Mouse (Mus musculus) liver, postnatal 0 days (tissue): ENCODE measurements at regions not wholly inside any gene's neighbourhood (a gene's known extent, or its start where the extent isn't known, plus 50 kb on each side); places are given as distances from the start of the nearest gene placed in this dataset.

Experiments
- ATAC-seq: fragments of 200-750 bp; cut with Nextera tagmentation; 2 replicates; pipeline ENCODE4 v1.8.0; 2017; ENCODE audit warnings: mild to moderate bottlenecking, moderate library complexity
- DNase-seq: peaks from one replicate; pipeline ENCODE4 v3.0.0-alpha.2; 2016
- H3K27ac ChIP-seq: fragments of 300-500 bp; sonication (generic); 2 replicates; pipeline ENCODE4 v1.5.1; 2014; ENCODE audit warnings: antibody characterized with exemption, moderate library complexity, mild to moderate bottlenecking, low read depth
- H3K27me3 ChIP-seq: fragments of 300-500 bp; sonication (generic); 2 replicates; pipeline ENCODE4 v1.6.1; 2014; ENCODE audit warnings: low read length, control low read depth, mixed read lengths; ENCODE audit not compliant: insufficient read depth
- H3K36me3 ChIP-seq: fragments of 300-500 bp; sonication (generic); replicated peaks from 2 replicates; pipeline ENCODE4 v1.6.1; 2014; ENCODE audit warnings: mild to moderate bottlenecking, control low read depth, low read length, moderate library complexity, mixed read lengths; ENCODE audit not compliant: insufficient read depth
- H3K4me1 ChIP-seq: fragments of 300-500 bp; sonication (generic); 2 replicates; pipeline ENCODE4 v1.6.1; 2014; ENCODE audit warnings: antibody characterized with exemption, mild to moderate bottlenecking, control low read depth; ENCODE audit not compliant: insufficient read depth
- H3K4me2 ChIP-seq: fragments of 300-500 bp; sonication (generic); 2 replicates; pipeline ENCODE4 v1.6.1; 2014; ENCODE audit warnings: low read depth, mild to moderate bottlenecking, low read length, moderate library complexity, mixed read lengths
- H3K4me3 ChIP-seq: fragments of 300-500 bp; sonication (generic); 2 replicates; pipeline ENCODE4 v1.5.1; 2014; ENCODE audit warnings: low read depth, low read length
- H3K9ac ChIP-seq: fragments of 300-500 bp; sonication (generic); replicated peaks from 2 replicates; pipeline ENCODE4 v1.6.1; 2014; ENCODE audit warnings: mild to moderate bottlenecking, moderate library complexity
- H3K9me3 ChIP-seq: fragments of 300-500 bp; sonication (generic); 2 replicates; pipeline ENCODE4 v1.6.1; 2016; ENCODE audit warnings: mild to moderate bottlenecking, control low read depth, low read length, mixed read lengths
- CTCF ChIP-seq: sonication (generic); IDR thresholded peaks from 2 replicates; pipeline ENCODE4 v1.5.1; 2016; ENCODE audit warnings: antibody characterized with exemption, low read depth
- EP300 ChIP-seq: IDR thresholded peaks from 2 replicates; pipeline ENCODE4 v1.6.1; 2016; ENCODE audit warnings: antibody characterized with exemption, low read depth, mild to moderate bottlenecking
- WGBS: fragments of 180-500 bp; shearing (Covaris S2); extraction: QIAGEN DNeasy Blood & Tissue Kit; methylation state at CpG from one replicate; pipeline ENCODE4 v1.1.7; 2014; ENCODE audit not compliant: insufficient replicate concordance; 5-methylcytosine and 5-hydroxymethylcytosine counted together

- ATAC-seq (no peak), DNase-seq (no peak)
- WGBS: 69% methylated on average over 3 of the region's 3 CpGs
Observed at GRCm38 (mm10) chr3:35133477-35133876, 483.3 kb downstream of the Sox2 start.

GRCm38 (mm10) chr3:35141500-35142220, 491.5 kb downstream of the Sox2 start:
- H3K4me1 ChIP-seq: no peaks in the 10 kb centered on the region; the same call in 1 of the 2 replicates
- H3K27ac ChIP-seq: no peak overlapping the region
- 58% methylated on average over 11 of the region's 11 CpGs for WGBS
- TF ChIP-seq CTCF (no peak), EP300 (no peak)
- no peaks in the 10 kb centered on the region for H3K9me3 ChIP-seq
- no peak overlapping the region for H3K4me2 ChIP-seq
- no peak for DNase-seq
- H3K27me3 ChIP-seq: no peaks in the 10 kb centered on the region
- H3K4me3 ChIP-seq: no peak overlapping the region
- ATAC-seq: no peak
- no peak overlapping the region for H3K9ac ChIP-seq
- no peaks in the 10 kb centered on the region for H3K36me3 ChIP-seq

More at GRCm38 (mm10) chr3:35133477-35133876, 483.3 kb downstream of the Sox2 start:
- no peak overlapping the region for H3K4me2 ChIP-seq
- no peaks in the 10 kb centered on the region for H3K9me3 ChIP-seq
- H3K36me3 ChIP-seq: no peaks in the 10 kb centered on the region
- no peaks in the 10 kb centered on the region for H3K27me3 ChIP-seq
- no peaks in the 10 kb centered on the region for H3K4me1 ChIP-seq
- no peak overlapping the region for H3K4me3 ChIP-seq
- TF ChIP-seq CTCF: no peak
- H3K27ac ChIP-seq: no peak overlapping the region
- H3K9ac ChIP-seq: no peak overlapping the region

DNA sequence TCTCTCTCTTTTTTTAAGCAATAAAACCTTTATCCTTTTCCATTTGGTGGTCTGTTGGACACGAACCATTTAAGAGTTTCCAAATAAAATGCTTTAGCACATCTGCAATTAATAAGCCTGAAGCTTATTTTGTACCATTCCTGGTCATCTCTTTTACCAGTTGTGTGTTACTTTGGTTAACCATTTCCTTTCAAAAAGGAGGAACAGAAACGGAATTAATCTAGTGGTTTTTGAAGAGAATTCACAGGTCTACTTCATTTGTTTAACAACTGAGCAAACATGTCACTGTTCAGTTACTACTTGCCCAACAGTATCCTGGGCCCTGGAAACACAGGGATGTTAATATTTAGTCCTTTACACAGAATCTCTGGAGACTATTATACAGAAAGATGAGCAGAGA, 492.5 kb downstream of the Sox2 start:
- no peaks in the 10 kb centered on the region for H3K27me3 ChIP-seq
- WGBS: 28% methylated on average over 2 of the region's 2 CpGs
- no peak overlapping the region for H3K4me2 ChIP-seq
- H3K9me3 ChIP-seq: no peaks in the 10 kb centered on the region
- no peaks in the 10 kb centered on the region; the same call in 1 of the 2 replicates for H3K4me1 ChIP-seq
- H3K36me3 ChIP-seq: no peaks in the 10 kb centered on the region
- no peak for DNase-seq
- no peak for TF ChIP-seq CTCF
- TF ChIP-seq EP300: no peak
- no peak for ATAC-seq
- no peak overlapping the region for H3K27ac ChIP-seq
- no peak overlapping the region for H3K9ac ChIP-seq
- H3K4me3 ChIP-seq: no peak overlapping the region

- no peak overlapping the region for H3K4me2 ChIP-seq
- no peak overlapping the region for H3K4me3 ChIP-seq
- TF ChIP-seq EP300: no peak
- no peak for TF ChIP-seq CTCF
- H3K4me1 ChIP-seq: no peaks in the 10 kb centered on the region; the same call in 1 of the 2 replicates
- no peaks in the 10 kb centered on the region for H3K9me3 ChIP-seq
- 81% methylated on average over 2 of the region's 2 CpGs for WGBS
- no peak for ATAC-seq
- H3K36me3 ChIP-seq: no peaks in the 10 kb centered on the region
- no peak overlapping the region for H3K27ac ChIP-seq
- no peak overlapping the region for H3K9ac ChIP-seq
- no peak for DNase-seq
- no peaks in the 10 kb centered on the region for H3K27me3 ChIP-seq
Observed at GRCm38 (mm10) chr3:35145569-35145968, 495.4 kb downstream of the Sox2 start.

GRCm38 (mm10) chr3:35146681-35147080, 496.5 kb downstream of the Sox2 start:
- Histone ChIP-seq H3K9me3 (no peaks in the 10 kb centered on the region), H3K9ac (no peak overlapping the region), H3K27ac (no peak overlapping the region), H3K27me3 (no peaks in the 10 kb centered on the region), H3K4me2 (no peak overlapping the region), H3K36me3 (no peaks in the 10 kb centered on the region), H3K4me3 (no peak overlapping the region), H3K4me1 (no peaks in the 10 kb centered on the region; the same call in 1 of the 2 replicates)
- DNase-seq (no peak), ATAC-seq (no peak)
- 73% methylated on average over 5 of the region's 5 CpGs for WGBS
- TF ChIP-seq CTCF (no peak), EP300 (no peak)

GRCm38 (mm10) chr3:35149251-35149691, 499.1 kb downstream of the Sox2 start:
- Histone ChIP-seq H3K9ac (no peak overlapping the region), H3K36me3 (no peaks in the 10 kb centered on the region), H3K4me2 (no peak overlapping the region), H3K4me3 (no peak overlapping the region), H3K9me3 (no peaks in the 10 kb centered on the region), H3K27me3 (no peaks in the 10 kb centered on the region), H3K4me1 (no peaks in the 10 kb centered on the region), H3K27ac (no peak overlapping the region)
- WGBS: 57% methylated on average over 12 of the region's 12 CpGs
- DNase-seq (no peak), ATAC-seq (no peak)
- TF ChIP-seq CTCF: no peak
- no peak for TF ChIP-seq EP300

DNA sequence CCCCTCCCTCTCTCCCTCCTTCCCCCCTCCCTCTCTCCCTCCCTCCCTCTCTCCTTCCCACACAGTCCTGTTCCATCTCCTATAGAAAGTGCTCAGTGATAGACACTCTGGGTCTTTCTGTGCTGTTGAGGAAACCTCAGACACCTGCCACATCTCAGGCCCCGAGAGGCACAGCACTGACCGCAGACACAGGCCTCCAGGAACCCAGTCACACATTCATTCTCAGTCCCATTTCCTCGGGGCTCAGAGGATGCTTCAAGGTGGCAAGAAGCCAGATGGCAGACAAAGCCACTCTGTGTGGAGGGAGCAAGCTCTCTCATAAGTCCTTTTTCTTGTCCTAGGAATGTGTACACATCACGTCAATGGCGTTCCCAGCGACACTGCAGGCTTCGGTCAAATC, 502.0 kb downstream of the Sox2 start:
- 85% methylated on average over 7 of the region's 7 CpGs for WGBS
- TF ChIP-seq CTCF (no peak), EP300 (no peak)
- H3K4me3 ChIP-seq: no peak overlapping the region
- no peaks in the 10 kb centered on the region for H3K27me3 ChIP-seq
- no peak overlapping the region for H3K4me2 ChIP-seq
- H3K27ac ChIP-seq: no peak overlapping the region
- DNase-seq (no peak), ATAC-seq (no peak)
- no peaks in the 10 kb centered on the region for H3K4me1 ChIP-seq
- no peak overlapping the region for H3K9ac ChIP-seq
- H3K9me3 ChIP-seq: no peaks in the 10 kb centered on the region
- H3K36me3 ChIP-seq: no peaks in the 10 kb centered on the region
